Mouse (Mus musculus) forebrain, embryonic 11.5 days (tissue): ENCODE measurements around the gene Htr1f. TPM values are rescaled to one million over a fixed set of nuclear protein-coding genes. Genes with fewer than 3 reads are reported as not detected.
"Not testable (repeated sequence)": the region's sequence is repeated elsewhere in the genome, so short reads cannot be mapped to it uniquely, and the experiment has no call there.

Source experiments
- ATAC-seq: fragments of 200-750 bp; cut with Nextera tagmentation; replicated peaks from 2 replicates; pipeline ENCODE4 v1.8.0; 2017; ENCODE audit warnings: moderate TSS enrichment; ENCODE audit not compliant: low FRiP score
- DNase-seq: peaks from one replicate; pipeline ENCODE4 v3.0.0-alpha.2; 2017; ENCODE audit warnings: low spot score
- H3K27ac ChIP-seq: fragments of 300-500 bp; sonication (generic); 2 replicates; pipeline ENCODE4 v1.5.1; 2014; ENCODE audit warnings: low read depth, low read length
- H3K27me3 ChIP-seq: fragments of 300-500 bp; sonication (generic); 2 replicates; pipeline ENCODE4 v1.6.1; 2014; ENCODE audit warnings: mild to moderate bottlenecking, low read length, mixed read lengths; ENCODE audit not compliant: control insufficient read depth, insufficient read depth
- H3K36me3 ChIP-seq: fragments of 300-500 bp; sonication (generic); 2 replicates; pipeline ENCODE4 v1.6.1; 2014; ENCODE audit warnings: mild to moderate bottlenecking, low read length, moderate library complexity, mixed read lengths; ENCODE audit not compliant: control insufficient read depth, insufficient read depth
- H3K4me1 ChIP-seq: fragments of 300-500 bp; sonication (generic); replicated peaks from 2 replicates; pipeline ENCODE4 v1.6.1; 2014; ENCODE audit warnings: low read length, mixed read lengths; ENCODE audit not compliant: control insufficient read depth, insufficient read depth
- H3K4me2 ChIP-seq: fragments of 300-500 bp; sonication (generic); 2 replicates; pipeline ENCODE4 v1.6.1; 2014; ENCODE audit warnings: low read depth, mild to moderate bottlenecking, low read length, moderate library complexity, mixed read lengths; ENCODE audit not compliant: severe bottlenecking
- H3K4me3 ChIP-seq: fragments of 300-500 bp; sonication (generic); 2 replicates; pipeline ENCODE4 v1.5.1; 2014; ENCODE audit warnings: low read depth, low read length
- H3K9ac ChIP-seq: fragments of 300-500 bp; sonication (generic); 2 replicates; pipeline ENCODE4 v1.6.1; 2014; ENCODE audit warnings: low read length
- H3K9me3 ChIP-seq: fragments of 300-500 bp; sonication (generic); 2 replicates; pipeline ENCODE4 v1.6.1; 2016; ENCODE audit warnings: low read length, mixed read lengths; ENCODE audit not compliant: control insufficient read depth
- WGBS: fragments of 180-500 bp; shearing (Covaris S2); extraction: QIAGEN DNeasy Blood & Tissue Kit; methylation state at CpG from one replicate; pipeline ENCODE4 v1.1.7; 2014; 5-methylcytosine and 5-hydroxymethylcytosine counted together
- polyA plus RNA-seq: library from polyadenylated mRNA; unstranded; fragments of >200 nt; fragmentation: Nextera tagmentation; extraction: Ambion mirVana; gene quantifications from 2 replicates; pipeline ENCODE4 v1.2.1, GENCODE M21; 2014

The Htr1f gene
- polyA plus RNA-seq, 1 experiment from 2014 or later, result 0.19 TPM

- not testable (repeated sequence) for H3K9ac ChIP-seq, H3K4me2 ChIP-seq, H3K9me3 ChIP-seq, ATAC-seq, H3K4me3 ChIP-seq, H3K36me3 ChIP-seq, H3K27ac ChIP-seq, H3K27me3 ChIP-seq, H3K4me1 ChIP-seq, DNase-seq
- 91% methylated on average over 5 of the region's 5 CpGs for WGBS
These were observed 67.8 kb downstream of the Htr1f start for GRCm38 (mm10) chr16:65037660-65038425.

- Histone ChIP-seq H3K27ac (no peak overlapping the region), H3K4me3 (no peak overlapping the region), H3K9me3 (no peaks in the 10 kb centered on the region), H3K4me1 (no peaks in the 10 kb centered on the region), H3K9ac (no peak overlapping the region), H3K36me3 (no peaks in the 10 kb centered on the region), H3K4me2 (no peak overlapping the region), H3K27me3 (no peaks in the 10 kb centered on the region)
- ATAC-seq (no peak), DNase-seq (no peak)
- WGBS, result 79% methylated on average over 1 of the region's 1 CpGs
These were observed 76.0 kb downstream of the Htr1f start for GRCm38 (mm10) chr16:65029675-65030074.

GRCm38 (mm10) chr16:65022364-65022763 lies 83.3 kb downstream of the Htr1f start:
- ATAC-seq (no peak), DNase-seq (no peak)
- no peak overlapping the region for H3K9ac ChIP-seq
- H3K4me1 ChIP-seq, result no peaks in the 10 kb centered on the region
- H3K4me3 ChIP-seq, result no peak overlapping the region
- no peaks in the 10 kb centered on the region for H3K9me3 ChIP-seq
- WGBS, result 85% methylated on average over 3 of the region's 3 CpGs
- no peak overlapping the region for H3K4me2 ChIP-seq
- H3K36me3 ChIP-seq, result no peaks in the 10 kb centered on the region
- no peaks in the 10 kb centered on the region for H3K27me3 ChIP-seq
- no peak overlapping the region for H3K27ac ChIP-seq

GRCm38 (mm10) chr16:65018710-65019109 lies 86.9 kb downstream of the Htr1f start:
- no peaks in the 10 kb centered on the region for H3K36me3 ChIP-seq
- H3K4me1 ChIP-seq, result no peaks in the 10 kb centered on the region
- H3K4me3 ChIP-seq, result no peak overlapping the region
- H3K9me3 ChIP-seq, result no peaks in the 10 kb centered on the region
- no peak overlapping the region for H3K27ac ChIP-seq
- no peak overlapping the region for H3K4me2 ChIP-seq
- no peak overlapping the region for H3K9ac ChIP-seq
- WGBS, result 91% methylated on average over 1 of the region's 1 CpGs
- ATAC-seq (no peak), DNase-seq (no peak)
- H3K27me3 ChIP-seq, result no peaks in the 10 kb centered on the region

GRCm38 (mm10) chr16:65018134-65018533 lies 87.5 kb downstream of the Htr1f start:
- no peaks in the 10 kb centered on the region for H3K36me3 ChIP-seq
- WGBS, result 75% methylated on average over 7 of the region's 7 CpGs
- no peak overlapping the region for H3K4me3 ChIP-seq
- H3K27me3 ChIP-seq, result no peaks in the 10 kb centered on the region
- H3K4me1 ChIP-seq, result no peaks in the 10 kb centered on the region
- H3K4me2 ChIP-seq, result no peak overlapping the region
- no peaks in the 10 kb centered on the region for H3K9me3 ChIP-seq
- H3K9ac ChIP-seq, result no peak overlapping the region
- no peak overlapping the region for H3K27ac ChIP-seq
- no peak for ATAC-seq
- no peak for DNase-seq

GRCm38 (mm10) chr16:65017566-65017965 lies 88.1 kb downstream of the Htr1f start:
- WGBS, result 63% methylated on average over 1 of the region's 1 CpGs
- Histone ChIP-seq H3K27me3 (no peaks in the 10 kb centered on the region), H3K36me3 (no peaks in the 10 kb centered on the region), H3K4me2 (no peak overlapping the region), H3K4me3 (no peak overlapping the region), H3K9ac (no peak overlapping the region), H3K9me3 (no peaks in the 10 kb centered on the region), H3K4me1 (no peaks in the 10 kb centered on the region), H3K27ac (no peak overlapping the region)
- ATAC-seq (no peak), DNase-seq (no peak)

GRCm38 (mm10) chr16:65015241-65015640 lies 90.4 kb downstream of the Htr1f start:
- Histone ChIP-seq H3K4me2 (no peak overlapping the region), H3K9ac (no peak overlapping the region), H3K27ac (no peak overlapping the region), H3K9me3 (no peaks in the 10 kb centered on the region), H3K4me3 (no peak overlapping the region), H3K27me3 (no peaks in the 10 kb centered on the region), H3K4me1 (no peaks in the 10 kb centered on the region), H3K36me3 (no peaks in the 10 kb centered on the region)
- no peak for DNase-seq
- no peak for ATAC-seq
- WGBS, result 86% methylated on average over 4 of the region's 4 CpGs

- Histone ChIP-seq H3K9me3 (no peaks in the 10 kb centered on the region), H3K27ac (no peak overlapping the region), H3K4me2 (no peak overlapping the region), H3K4me3 (no peak overlapping the region), H3K9ac (no peak overlapping the region), H3K4me1 (no peaks in the 10 kb centered on the region), H3K36me3 (no peaks in the 10 kb centered on the region), H3K27me3 (no peaks in the 10 kb centered on the region)
- DNase-seq, result peak; percentile 49
- peak; percentile 88 for ATAC-seq
- WGBS, result 65% methylated on average over 6 of the region's 6 CpGs
These were observed 103.4 kb downstream of the Htr1f start for GRCm38 (mm10) chr16:65001993-65002821.
